Mouse (Mus musculus) testis, adult 2 months (tissue): ENCODE results near the gene Pqbp1. TPM values are rescaled to one million over a fixed set of nuclear protein-coding genes. Genes with fewer than 3 reads are reported as not detected.

Experiments used
- H3K27ac ChIP-seq: fragments of 200-500 bp; 2 replicates; pipeline ENCODE4 v1.5.1; 2012; ENCODE audit warnings: low read depth, low read length; ENCODE audit not compliant: control insufficient read depth, insufficient read depth
- H3K27me3 ChIP-seq: fragments of 200-500 bp; 2 replicates; pipeline ENCODE4 v1.6.1; 2012; ENCODE audit warnings: mild to moderate bottlenecking, low read length, moderate library complexity; ENCODE audit not compliant: control insufficient read depth, insufficient read depth
- H3K36me3 ChIP-seq: fragments of 200-500 bp; 2 replicates; pipeline ENCODE4 v1.6.1; 2012; ENCODE audit warnings: mild to moderate bottlenecking, low read length; ENCODE audit not compliant: control insufficient read depth, insufficient read depth
- H3K4me1 ChIP-seq: fragments of 200-500 bp; 2 replicates; pipeline ENCODE4 v1.6.1; 2012; ENCODE audit warnings: low read length; ENCODE audit not compliant: control insufficient read depth, insufficient read depth
- H3K4me3 ChIP-seq: fragments of 200-500 bp; 2 replicates; pipeline ENCODE4 v1.5.1; 2012; ENCODE audit warnings: low read depth, mild to moderate bottlenecking, low read length, moderate library complexity, mixed read lengths; ENCODE audit not compliant: control insufficient read depth
- CTCF ChIP-seq: fragments of 200-500 bp; IDR thresholded peaks from 2 replicates; pipeline ENCODE4 v1.5.1; 2012; ENCODE audit warnings: low read depth, mild to moderate bottlenecking, inconsistent platforms, low read length, moderate library complexity; ENCODE audit not compliant: control insufficient read depth, insufficient read depth, insufficient replicate concordance
- POLR2A ChIP-seq: fragments of 200-500 bp; IDR thresholded peaks from 2 replicates; pipeline ENCODE4 v1.6.1; 2012; ENCODE audit warnings: low read depth, mild to moderate bottlenecking, inconsistent platforms, low read length, moderate library complexity; ENCODE audit not compliant: control insufficient read depth
- polyA plus RNA-seq: library from polyadenylated mRNA; depleted of rRNA; stranded (reverse); fragments of >200 nt; gene quantifications from 2 replicates; pipeline ENCODE4 v1.2.3, GENCODE M21; 2012

Gene Pqbp1
- polyA plus RNA-seq, 1 experiment = 7.2 TPM

DNA sequence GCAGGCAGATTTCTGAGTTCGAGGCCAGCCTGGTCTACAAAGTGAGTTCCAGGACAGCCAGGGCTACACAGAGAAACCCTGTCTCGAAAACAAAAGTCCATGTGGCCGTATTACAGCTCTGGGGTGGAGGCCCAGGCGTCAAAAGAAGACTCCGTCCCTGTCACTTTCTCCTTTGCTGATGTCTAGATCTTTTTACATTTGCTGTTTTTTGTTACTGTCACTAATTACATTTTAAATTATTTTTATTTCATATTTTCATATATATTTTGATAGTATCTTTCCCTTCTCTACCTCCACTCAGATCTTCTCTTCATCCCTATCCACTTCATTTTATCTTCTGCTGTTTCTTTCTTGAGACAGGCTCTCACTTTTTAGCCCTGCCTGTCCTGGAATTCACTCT lies 8.7 kb upstream of the Pqbp1 start, which contains the start of gene Gm10491:
TSS of gene Gm10491 (minus strand) at position 101 of the 400 bp plus-strand sequence.
- Histone ChIP-seq H3K4me1 (no peaks in the 10 kb centered on the region), H3K27me3 (no peaks in the 10 kb centered on the region), H3K4me3 (no peak within 1 kb of the TSS), H3K27ac (no peak within 1 kb of the TSS), H3K36me3 (no peaks in the 10 kb centered on the region)
- TF ChIP-seq POLR2A = no peak

DNA sequence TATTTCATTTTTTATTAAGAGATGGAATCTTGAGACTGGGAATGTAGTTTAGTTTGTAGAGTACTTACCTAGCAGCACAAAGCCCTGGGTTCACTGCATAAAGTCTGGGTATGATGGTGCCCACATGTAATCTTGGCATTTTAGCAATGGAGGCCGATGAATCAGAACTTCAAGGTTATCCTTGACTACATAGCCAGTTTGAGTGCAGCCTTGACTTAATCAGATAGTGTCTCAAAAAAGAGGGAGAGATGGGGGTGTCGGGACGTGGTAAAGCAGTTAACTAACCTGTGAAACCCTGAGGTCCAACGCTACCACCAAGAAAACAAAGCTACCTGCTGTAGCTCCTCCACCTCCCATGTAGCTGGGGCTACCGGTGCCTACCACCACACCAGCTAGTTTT lies 5.4 kb upstream of the Pqbp1 start:
- Histone ChIP-seq H3K27me3 (no peaks in the 10 kb centered on the region), H3K27ac (no peak overlapping the region), H3K36me3 (no peaks in the 10 kb centered on the region), H3K4me1 (no peaks in the 10 kb centered on the region; the same call in 1 of the 2 replicates), H3K4me3 (no peak overlapping the region)
- no peak for TF ChIP-seq POLR2A
- TF ChIP-seq CTCF = no peak

DNA sequence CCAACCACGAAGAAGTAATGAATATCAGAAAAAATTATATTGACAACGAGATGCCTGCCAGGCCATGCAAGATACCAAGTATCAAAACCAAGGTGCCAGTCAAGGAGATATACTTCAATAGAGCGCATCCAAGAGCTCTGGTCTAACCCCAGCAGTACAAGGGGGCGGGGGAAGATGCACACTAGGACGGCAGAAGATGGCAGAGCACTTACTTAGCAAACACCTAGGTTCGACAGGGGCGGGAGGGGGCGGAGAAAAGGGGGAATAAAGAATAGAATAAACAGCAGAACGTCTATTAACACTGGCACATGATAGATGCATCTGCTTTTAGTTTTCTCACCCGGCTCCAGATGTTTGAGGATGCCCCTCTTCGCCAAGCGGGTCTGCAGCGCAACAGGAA lies 858 bp downstream of the Pqbp1 start:
- Histone ChIP-seq H3K4me3 (peak overlapping the region; percentile 91), H3K36me3 (no peaks in the 10 kb centered on the region), H3K4me1 (peaks cover 2% of the 10 kb centered on the region), H3K27ac (peak overlapping the region; percentile 87), H3K27me3 (no peaks in the 10 kb centered on the region)
- no peak for TF ChIP-seq POLR2A
- TF ChIP-seq CTCF = no peak

DNA sequence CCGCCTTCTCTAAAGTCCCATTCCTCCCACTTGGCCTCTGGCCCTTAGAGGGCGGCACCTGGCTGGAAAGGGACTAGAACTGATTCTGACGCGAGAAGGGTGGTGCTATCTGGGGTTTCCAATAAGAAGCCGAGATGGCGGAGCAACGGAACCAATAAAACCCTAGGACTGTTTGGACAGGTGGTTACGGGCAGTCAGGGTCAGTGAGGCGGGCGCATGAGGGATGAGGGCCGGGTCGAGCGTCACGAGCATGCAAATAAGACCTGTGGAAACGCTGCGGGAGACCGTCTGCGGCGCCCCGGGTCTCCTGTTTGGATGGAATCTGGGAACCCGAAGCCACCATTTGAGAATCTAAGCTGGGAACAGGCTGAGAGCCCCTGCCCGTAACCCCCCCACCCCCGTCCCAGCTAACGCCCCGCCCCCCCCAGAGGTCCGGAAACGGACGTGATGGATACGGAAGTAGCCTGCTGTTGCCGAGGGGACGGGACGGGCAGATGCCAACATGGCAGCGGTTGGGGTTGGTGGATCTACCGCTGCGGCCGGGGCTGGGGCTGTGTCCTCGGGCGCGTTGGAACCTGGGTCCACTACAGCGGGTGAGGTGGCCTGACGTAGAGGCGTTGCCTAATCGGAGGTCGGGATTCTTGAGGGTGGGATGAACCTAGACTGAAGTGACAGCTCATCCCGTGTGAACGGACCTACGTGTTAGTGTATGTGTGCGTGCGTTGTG lies 15.1 kb downstream of the Pqbp1 start, which contains the start of gene Slc35a2:
TSS of gene Slc35a2 (plus strand) at position 188 of the 727 bp plus-strand sequence.
- Histone ChIP-seq H3K4me1 (peaks cover 11% of the 10 kb centered on the region), H3K27ac (peak within 1 kb of the TSS; percentile 96), H3K4me3 (peak within 1 kb of the TSS; percentile 98), H3K27me3 (no peaks in the 10 kb centered on the region), H3K36me3 (no peaks in the 10 kb centered on the region)
- TF ChIP-seq POLR2A (peak; percentile 74), CTCF (no peak)

DNA sequence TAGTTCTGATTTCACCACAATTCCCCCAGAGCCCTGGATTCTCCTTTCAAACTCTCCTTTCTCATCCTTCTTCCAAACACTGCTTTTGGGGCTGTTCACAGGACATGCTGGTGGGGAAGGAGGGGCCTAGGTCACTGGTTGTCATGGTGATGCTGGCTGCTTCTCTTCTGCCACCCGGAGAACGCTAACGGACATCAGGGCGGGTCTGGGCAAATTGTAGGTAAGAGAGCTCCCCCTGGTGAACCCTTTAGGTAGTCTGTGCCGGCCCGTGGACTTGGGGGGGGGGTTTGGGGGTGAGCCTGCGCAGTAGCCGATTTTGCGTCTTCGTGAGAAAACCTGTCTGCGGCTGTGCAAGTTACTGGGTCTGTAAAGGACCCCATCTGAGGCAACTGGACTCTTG lies 19.2 kb downstream of the Pqbp1 start:
- H3K36me3 ChIP-seq = no peaks in the 10 kb centered on the region
- H3K4me3 ChIP-seq = peak overlapping the region; percentile 50
- H3K27ac ChIP-seq = peak overlapping the region; percentile 80
- H3K27me3 ChIP-seq = no peaks in the 10 kb centered on the region
- TF ChIP-seq POLR2A (0 out of 2 replicates have a peak, but pooled peaks have one; percentile 19), CTCF (0 out of 2 replicates have a peak, but pooled peaks have one; percentile 13)
- peaks cover 16% of the 10 kb centered on the region for H3K4me1 ChIP-seq

DNA sequence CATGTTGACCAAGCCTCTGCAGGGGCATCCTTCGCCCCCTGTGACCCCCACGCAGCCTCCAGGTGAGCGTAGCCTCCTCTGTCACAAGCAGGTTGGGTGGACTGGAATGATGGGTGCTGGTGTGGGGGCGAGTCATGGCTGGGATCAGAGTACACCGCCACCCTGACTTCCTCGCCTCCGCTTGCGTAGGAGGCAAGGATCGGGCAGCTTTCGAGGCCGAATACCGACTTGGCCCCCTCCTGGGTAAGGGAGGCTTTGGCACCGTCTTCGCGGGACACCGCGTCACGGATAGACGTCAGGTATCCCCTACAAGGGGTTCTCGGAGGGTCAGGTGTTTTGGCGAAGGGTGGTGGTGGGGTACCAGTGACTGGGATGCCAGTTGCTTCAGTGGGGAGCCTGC lies 20.6 kb downstream of the Pqbp1 start:
- Histone ChIP-seq H3K36me3 (no peaks in the 10 kb centered on the region), H3K4me3 (peak overlapping the region; percentile 84), H3K27ac (peak overlapping the region; percentile 73), H3K27me3 (no peaks in the 10 kb centered on the region), H3K4me1 (peaks cover 16% of the 10 kb centered on the region)
- TF ChIP-seq POLR2A = no peak
- TF ChIP-seq CTCF = no peak

DNA sequence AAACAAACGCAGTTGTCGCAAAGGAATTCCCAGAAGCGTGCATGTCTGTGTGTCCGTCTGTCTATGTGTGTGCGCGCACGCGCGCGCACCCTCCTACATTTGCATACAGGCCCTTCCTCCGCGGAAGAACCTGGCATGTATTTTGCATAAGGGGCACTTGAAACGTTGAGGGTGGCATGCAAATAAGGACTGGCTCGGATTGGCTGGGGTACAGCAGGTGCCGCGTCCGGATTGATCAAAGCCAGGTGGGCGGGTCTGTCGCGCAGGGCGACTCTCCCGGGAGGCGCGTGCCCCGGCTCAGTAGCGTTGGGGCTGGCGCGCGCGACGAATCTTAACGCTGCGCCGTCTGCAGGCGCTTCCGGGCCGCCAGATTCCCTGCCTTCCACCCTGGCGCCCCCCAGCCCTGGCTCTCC lies 21.1 kb downstream of the Pqbp1 start, which contains the start of gene Pim2:
TSS of gene Pim2 (plus strand) at position 256 of the 413 bp plus-strand sequence.
- peak within 1 kb of the TSS; percentile 73 for H3K27ac ChIP-seq
- H3K4me1 ChIP-seq = peaks cover 16% of the 10 kb centered on the region
- no peak for TF ChIP-seq POLR2A
- TF ChIP-seq CTCF = no peak

DNA sequence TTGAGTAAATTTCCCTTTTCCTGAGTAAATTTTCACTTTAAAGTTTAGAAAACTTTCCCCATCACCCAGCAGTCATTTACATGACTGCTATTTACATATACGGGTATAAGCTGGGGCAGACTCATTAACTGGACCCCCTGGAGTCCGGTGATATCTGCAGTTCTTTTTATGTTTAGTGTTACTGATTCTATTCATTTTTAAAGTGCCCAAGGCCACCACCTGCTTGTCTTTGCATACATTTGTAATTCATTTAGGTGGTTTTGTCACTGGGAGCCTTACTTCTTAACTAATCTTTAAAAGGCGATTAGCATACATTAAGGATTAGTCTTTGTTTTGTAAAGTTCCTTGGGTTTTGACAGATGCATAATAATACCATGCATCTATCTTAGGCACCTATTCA lies 29.2 kb downstream of the Pqbp1 start:
- TF ChIP-seq CTCF (no peak), POLR2A (no peak)
- Histone ChIP-seq H3K4me1 (no peaks in the 10 kb centered on the region; the same call in 1 of the 2 replicates), H3K27me3 (no peaks in the 10 kb centered on the region), H3K4me3 (no peak overlapping the region), H3K27ac (no peak overlapping the region), H3K36me3 (no peaks in the 10 kb centered on the region)

More for the DNA sequence above, 21.1 kb downstream of the Pqbp1 start, which contains the start of gene Pim2:
- peak within 1 kb of the TSS; percentile 84 for H3K4me3 ChIP-seq
- H3K36me3 ChIP-seq = no peaks in the 10 kb centered on the region
- H3K27me3 ChIP-seq = no peaks in the 10 kb centered on the region
